Mouse (Mus musculus) hindbrain, embryonic 13.5 days (tissue): Measurements from ENCODE around the gene Dctn3. TPM values are rescaled to one million over a fixed set of nuclear protein-coding genes. Genes with fewer than 3 reads are reported as not detected.

ENCODE experiments used
- ATAC-seq: fragments of 200-750 bp; cut with Nextera tagmentation; 2 replicates; pipeline ENCODE4 v1.8.0; 2017; ENCODE audit warnings: moderate TSS enrichment; ENCODE audit not compliant: low FRiP score
- H3K27ac ChIP-seq: fragments of 300-500 bp; sonication (generic); 2 replicates; pipeline ENCODE4 v1.5.1; 2015; ENCODE audit warnings: inconsistent platforms, mild to moderate bottlenecking, moderate library complexity
- H3K27me3 ChIP-seq: fragments of 300-500 bp; sonication (generic); 2 replicates; pipeline ENCODE4 v1.6.1; 2015; ENCODE audit warnings: mild to moderate bottlenecking, inconsistent platforms
- H3K36me3 ChIP-seq: fragments of 300-500 bp; sonication (generic); 2 replicates; pipeline ENCODE4 v1.6.1; 2015; ENCODE audit warnings: mild to moderate bottlenecking, inconsistent platforms
- H3K4me1 ChIP-seq: fragments of 300-500 bp; sonication (generic); replicated peaks from 2 replicates; pipeline ENCODE4 v1.6.1; 2015; ENCODE audit warnings: inconsistent platforms
- H3K4me2 ChIP-seq: fragments of 300-500 bp; sonication (generic); 2 replicates; pipeline ENCODE4 v1.6.1; 2015; ENCODE audit warnings: inconsistent platforms, mild to moderate bottlenecking, moderate library complexity
- H3K4me3 ChIP-seq: fragments of 300-500 bp; sonication (generic); 2 replicates; pipeline ENCODE4 v1.5.1; 2015; ENCODE audit warnings: mild to moderate bottlenecking, inconsistent platforms
- H3K9ac ChIP-seq: fragments of 300-500 bp; sonication (generic); 2 replicates; pipeline ENCODE4 v1.6.1; 2015; ENCODE audit warnings: mild to moderate bottlenecking, inconsistent platforms
- H3K9me3 ChIP-seq: fragments of 300-500 bp; sonication (generic); 2 replicates; pipeline ENCODE4 v1.6.1; 2016; ENCODE audit warnings: inconsistent platforms
- WGBS: fragments of 180-500 bp; shearing (Covaris S2); methylation state at CpG from one replicate; pipeline ENCODE4 v1.1.7; 2015; 5-methylcytosine and 5-hydroxymethylcytosine counted together
- polyA plus RNA-seq: library from polyadenylated mRNA; unstranded; fragments of >200 nt; fragmentation: Nextera tagmentation; extraction: Ambion mirVana; gene quantifications from 2 replicates; pipeline ENCODE4 v1.2.1, GENCODE M21; 2015

Dctn3 gene
- polyA plus RNA-seq, 1 experiment from 2014 or later = 303 TPM

DNA sequence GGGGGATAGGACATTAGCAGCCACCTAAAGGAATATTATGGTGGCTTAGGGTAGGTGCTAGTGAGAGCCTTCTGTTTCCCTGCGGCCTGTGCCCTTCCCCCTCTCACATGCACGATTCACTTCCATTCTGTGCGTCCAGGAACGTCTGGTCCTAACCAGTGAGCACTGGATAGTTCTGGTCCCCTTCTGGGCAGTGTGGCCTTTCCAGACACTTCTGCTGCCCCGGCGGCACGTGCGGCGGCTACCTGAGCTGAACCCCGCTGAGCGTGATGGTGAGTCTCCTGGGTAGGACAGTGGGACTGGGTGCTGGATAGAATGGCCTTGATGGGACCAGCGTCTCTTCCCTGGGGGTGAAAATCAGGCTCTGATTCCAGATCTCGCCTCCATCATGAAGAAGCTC, 34.4 kb upstream of the Dctn3 start:
- H3K9ac ChIP-seq = no peak overlapping the region
- 90% methylated on average over 13 of the region's 13 CpGs for WGBS
- peaks cover 41% of the 10 kb centered on the region for H3K4me1 ChIP-seq
- H3K4me2 ChIP-seq = no peak overlapping the region
- no peak for ATAC-seq
- H3K36me3 ChIP-seq = peaks cover 7% of the 10 kb centered on the region
- H3K27me3 ChIP-seq = no peaks in the 10 kb centered on the region
- H3K9me3 ChIP-seq = no peaks in the 10 kb centered on the region
- no peak overlapping the region for H3K27ac ChIP-seq
- H3K4me3 ChIP-seq = no peak overlapping the region

DNA sequence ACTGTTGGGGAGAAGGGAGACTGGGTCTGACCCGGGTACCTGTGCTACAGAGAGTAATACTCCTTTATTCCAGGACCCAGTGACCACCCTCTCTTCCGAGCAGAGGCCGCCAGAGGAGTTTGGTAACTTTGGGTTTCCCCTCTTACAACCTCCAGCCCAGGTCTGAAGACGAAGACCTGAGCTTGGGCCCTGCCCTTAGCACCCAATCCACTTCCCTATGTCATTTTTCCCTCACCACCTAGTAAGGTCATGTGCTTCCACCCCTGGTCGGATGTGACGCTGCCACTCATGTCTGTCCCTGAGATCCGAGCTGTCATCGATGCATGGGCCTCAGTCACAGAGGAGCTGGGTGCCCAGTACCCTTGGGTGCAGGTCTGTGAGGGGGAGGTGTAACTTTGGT, 33.5 kb upstream of the Dctn3 start:
- Histone ChIP-seq H3K4me3 (peak overlapping the region; percentile 72), H3K27me3 (0 out of 2 replicates have a peak, but pooled peaks cover 5% of the 10 kb centered on the region), H3K27ac (0 out of 2 replicates have a peak overlapping the region, but pooled peaks have one; percentile 87), H3K4me1 (peaks cover 32% of the 10 kb centered on the region), H3K9ac (peak overlapping the region; percentile 85), H3K36me3 (peaks cover 7% of the 10 kb centered on the region), H3K4me2 (peak overlapping the region; percentile 97), H3K9me3 (no peaks in the 10 kb centered on the region)
- WGBS = 78% methylated on average over 8 of the region's 8 CpGs
- ATAC-seq = 0 out of 2 replicates have a peak, but pooled peaks have one; percentile 1

DNA sequence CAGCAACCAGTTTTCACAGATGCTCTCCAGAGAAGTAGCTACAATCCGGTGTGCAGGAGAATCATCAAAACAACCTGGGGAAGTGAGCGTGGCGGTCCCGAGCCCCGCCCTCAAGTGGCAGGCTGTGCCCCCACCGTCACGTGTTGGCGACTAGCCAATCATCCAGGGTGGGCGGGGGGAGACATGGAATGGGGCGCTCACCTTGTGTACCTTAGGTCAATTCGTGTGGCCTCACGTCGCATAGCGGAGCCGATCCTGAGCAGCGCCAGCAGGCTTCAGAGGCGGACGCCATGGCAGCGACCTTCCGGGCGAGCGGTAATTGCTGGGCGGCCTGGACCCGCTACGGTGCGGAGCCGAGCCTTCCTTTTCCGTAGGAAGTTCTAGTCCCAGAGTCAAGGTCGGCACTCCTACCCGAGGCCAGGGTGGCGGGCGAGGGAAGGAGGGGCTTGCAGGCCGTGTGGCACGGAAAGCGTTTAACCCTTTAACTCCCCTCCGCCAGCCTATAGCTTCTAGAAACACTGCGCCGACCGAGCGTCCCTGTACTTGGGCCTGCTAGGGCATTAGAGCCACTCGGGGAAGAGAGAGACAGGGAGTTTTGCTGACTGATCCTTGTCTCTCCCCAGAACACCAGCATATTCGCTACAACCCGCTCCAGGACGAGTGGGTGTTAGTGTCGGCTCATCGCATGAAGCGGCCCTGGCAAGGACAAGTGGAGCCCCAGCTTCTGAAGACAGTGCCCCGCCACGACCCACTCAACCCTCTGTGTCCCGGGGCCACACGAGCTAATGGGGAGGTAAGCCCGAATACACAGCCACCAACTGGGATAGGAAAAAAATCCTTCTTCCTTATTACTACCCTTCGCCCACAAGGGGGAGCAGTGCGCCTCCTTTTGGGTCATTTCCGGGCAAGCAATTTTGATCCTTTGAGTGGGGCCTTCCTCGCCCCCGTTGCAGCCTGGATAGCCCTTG, 32.7 kb upstream of the Dctn3 start, which contains the start of gene Sigmar1:
Gene Sigmar1, minus strand, starts transcription at position 820 of the 968 bp plus-strand sequence.
- Histone ChIP-seq H3K4me3 (peak within 1 kb of the TSS; percentile 72), H3K9ac (peak within 1 kb of the TSS; percentile 85), H3K36me3 (peaks cover 7% of the 10 kb centered on the region), H3K27ac (peak within 1 kb of the TSS; percentile 87), H3K27me3 (0 out of 2 replicates have a peak, but pooled peaks cover 5% of the 10 kb centered on the region), H3K4me2 (peak within 1 kb of the TSS; percentile 97), H3K4me1 (peaks cover 24% of the 10 kb centered on the region), H3K9me3 (no peaks in the 10 kb centered on the region)
- ATAC-seq = peak; percentile 73
- under 1% methylated on average over 57 of the region's 57 CpGs for WGBS

DNA sequence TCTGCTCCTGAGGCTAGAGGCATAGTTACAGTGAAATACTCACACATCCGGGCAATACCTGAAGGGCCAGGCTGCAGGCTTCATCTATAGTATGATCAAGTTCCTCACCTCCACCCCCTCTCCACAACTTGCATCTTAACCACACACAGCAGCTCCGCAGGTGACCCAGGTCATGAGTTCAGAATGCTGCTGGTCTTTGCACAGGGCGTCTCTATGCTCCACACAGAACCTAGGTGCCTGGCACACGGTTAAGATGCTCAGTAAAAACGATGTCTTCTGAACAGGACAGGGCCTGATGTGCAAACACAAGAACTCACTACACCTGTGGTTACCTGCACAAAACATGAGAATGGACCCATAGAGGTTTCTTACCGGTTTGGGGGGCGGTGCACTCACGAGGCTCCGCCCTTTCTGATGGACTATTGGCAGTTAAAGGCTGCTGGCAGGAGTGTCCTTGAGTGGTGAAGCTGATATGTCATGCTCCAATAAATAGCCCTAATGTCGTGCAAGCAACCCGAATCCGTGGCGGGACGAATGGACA, 31.9 kb upstream of the Dctn3 start, which contains the start of gene Galt:
Gene Galt, plus strand, starts transcription at position 432 of the 541 bp plus-strand sequence.
- H3K27ac ChIP-seq = peak within 1 kb of the TSS; percentile 87
- peak; percentile 69 for ATAC-seq
- H3K36me3 ChIP-seq = peaks cover 7% of the 10 kb centered on the region
- H3K4me1 ChIP-seq = peaks cover 17% of the 10 kb centered on the region
- H3K27me3 ChIP-seq = 0 out of 2 replicates have a peak, but pooled peaks cover 5% of the 10 kb centered on the region
- peak within 1 kb of the TSS; percentile 72 for H3K4me3 ChIP-seq
- WGBS = 14% methylated on average over 14 of the region's 14 CpGs
- peak within 1 kb of the TSS; percentile 97 for H3K4me2 ChIP-seq
- no peaks in the 10 kb centered on the region for H3K9me3 ChIP-seq
- H3K9ac ChIP-seq = peak within 1 kb of the TSS; percentile 85

DNA sequence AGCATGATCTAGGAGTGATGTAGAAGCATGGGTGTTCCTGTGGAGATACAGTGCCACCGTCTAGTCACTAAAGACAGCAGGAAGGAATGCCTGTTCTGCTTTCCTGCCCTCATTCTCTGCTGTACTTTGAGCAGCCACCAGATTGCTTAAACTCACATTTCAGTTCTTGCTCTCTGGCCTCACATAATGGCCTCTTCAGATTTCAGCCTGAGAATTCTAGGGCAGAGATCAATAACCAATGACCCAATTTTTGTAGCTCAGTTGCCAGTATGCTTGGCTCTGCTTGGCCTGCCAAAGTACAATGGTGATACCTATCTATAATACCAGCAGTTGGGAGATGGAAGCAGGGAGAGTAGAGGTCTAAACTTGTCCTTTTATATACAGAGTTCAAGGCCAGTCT, 22.1 kb upstream of the Dctn3 start:
- ATAC-seq = no peak
- Histone ChIP-seq H3K9me3 (peaks cover 12% of the 10 kb centered on the region), H3K4me1 (peaks cover 12% of the 10 kb centered on the region), H3K9ac (no peak overlapping the region), H3K4me2 (no peak overlapping the region), H3K27me3 (peaks cover 4% of the 10 kb centered on the region; the same call in 1 of the 2 replicates), H3K4me3 (no peak overlapping the region), H3K27ac (no peak overlapping the region), H3K36me3 (peaks cover 3% of the 10 kb centered on the region; the same call in 1 of the 2 replicates)
- 81% methylated on average over 1 of the region's 1 CpGs for whole genome bisulfite sequencing

DNA sequence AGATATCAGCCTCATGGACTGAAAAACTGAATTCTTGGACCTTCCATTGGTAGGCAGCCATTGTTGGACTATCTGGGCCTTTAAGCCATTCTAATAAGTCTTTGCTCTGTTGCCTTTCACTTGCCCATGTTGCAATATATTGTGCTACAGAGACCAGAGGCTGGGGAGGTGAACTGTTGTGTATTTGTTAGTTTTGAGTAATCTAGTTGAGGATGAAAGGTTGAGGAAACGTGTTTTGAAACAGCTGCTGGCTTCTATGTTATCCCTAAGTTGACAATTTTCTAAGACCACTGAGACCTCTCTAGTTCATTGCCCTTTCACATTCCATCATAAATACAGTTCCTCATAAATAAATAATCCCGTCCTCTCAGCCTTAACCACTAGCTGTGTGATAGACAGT, 21.2 kb upstream of the Dctn3 start:
- H3K4me2 ChIP-seq = no peak overlapping the region
- no peak overlapping the region for H3K4me3 ChIP-seq
- H3K27me3 ChIP-seq = peaks cover 4% of the 10 kb centered on the region; the same call in 1 of the 2 replicates
- no peak overlapping the region for H3K9ac ChIP-seq
- no peak overlapping the region for H3K27ac ChIP-seq
- WGBS = 82% methylated on average over 2 of the region's 2 CpGs
- H3K36me3 ChIP-seq = peaks cover 4% of the 10 kb centered on the region
- H3K9me3 ChIP-seq = peaks cover 12% of the 10 kb centered on the region
- ATAC-seq = no peak
- peaks cover 21% of the 10 kb centered on the region for H3K4me1 ChIP-seq

DNA sequence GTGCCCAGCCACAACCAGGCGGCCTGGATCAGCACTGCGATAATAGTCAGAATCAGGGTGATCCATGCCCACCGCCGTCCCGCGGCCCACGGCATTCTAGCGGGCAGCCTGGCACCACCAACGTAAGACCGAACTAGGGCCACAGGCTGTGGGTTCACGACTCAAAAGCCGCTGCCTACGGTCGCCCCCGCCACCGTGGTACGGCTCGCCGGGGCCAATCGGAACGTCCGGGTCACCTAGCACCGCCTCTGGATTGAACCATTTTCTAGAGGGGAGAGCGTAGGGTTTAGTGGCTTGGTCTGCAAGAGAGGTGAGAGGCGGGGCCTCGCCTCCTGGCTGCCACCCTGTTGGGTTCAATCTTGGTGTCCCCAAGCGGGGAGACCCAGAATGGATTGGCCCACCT, 18.2 kb upstream of the Dctn3 start:
- peak; percentile 96 for ATAC-seq
- H3K4me1 ChIP-seq = peaks cover 22% of the 10 kb centered on the region
- whole genome bisulfite sequencing = under 1% methylated on average over 27 of the region's 27 CpGs
- peak overlapping the region; percentile 94 for H3K4me2 ChIP-seq
- H3K9me3 ChIP-seq = peaks cover 4% of the 10 kb centered on the region; the same call in 1 of the 2 replicates
- peak overlapping the region; percentile 90 for H3K27ac ChIP-seq
- H3K36me3 ChIP-seq = peaks cover 12% of the 10 kb centered on the region
- H3K27me3 ChIP-seq = no peaks in the 10 kb centered on the region; the same call in 1 of the 2 replicates
- H3K9ac ChIP-seq = peak overlapping the region; percentile 87
- H3K4me3 ChIP-seq = peak overlapping the region; percentile 76

DNA sequence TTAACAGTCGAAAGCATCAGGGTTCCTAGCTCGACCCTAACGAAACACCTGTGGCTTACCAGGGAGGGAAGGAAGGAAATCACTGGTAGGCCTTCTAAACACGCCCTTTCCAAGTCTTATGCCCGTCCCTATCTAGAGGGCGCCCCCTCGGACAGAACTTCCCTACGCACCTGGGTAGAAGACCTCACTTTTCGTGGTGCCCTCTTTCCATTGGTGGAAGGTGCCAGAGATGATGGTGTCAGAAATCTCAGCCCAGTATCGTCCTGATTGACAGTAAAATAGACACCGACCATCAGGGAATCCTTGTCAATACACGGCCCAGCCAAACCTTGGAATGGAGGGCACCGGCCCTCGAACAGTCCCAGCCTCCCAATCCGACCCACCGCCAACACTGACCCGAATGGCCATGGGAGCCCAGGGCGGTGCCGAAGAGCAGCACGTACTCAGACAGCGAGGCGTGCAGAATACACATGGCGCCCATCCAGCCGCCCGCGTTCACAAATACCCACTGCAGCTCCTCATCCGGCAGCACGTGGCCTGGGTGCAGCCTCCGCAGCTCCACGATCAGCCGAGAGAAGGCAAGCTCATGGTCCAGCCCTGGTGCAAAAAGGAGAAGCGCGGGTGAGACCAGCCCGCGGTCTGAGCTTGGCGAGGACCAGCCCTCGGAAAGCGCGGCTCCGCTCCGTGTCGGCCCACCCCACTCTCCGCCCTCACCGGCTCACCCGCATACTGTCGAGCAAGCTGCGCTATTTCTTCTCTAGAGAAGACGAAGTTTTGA, 17.6 kb upstream of the Dctn3 start:
- peak overlapping the region; percentile 94 for H3K4me2 ChIP-seq
- H3K4me3 ChIP-seq = peak overlapping the region; percentile 76
- H3K27me3 ChIP-seq = no peaks in the 10 kb centered on the region; the same call in 1 of the 2 replicates
- peaks cover 22% of the 10 kb centered on the region for H3K4me1 ChIP-seq
- H3K36me3 ChIP-seq = peaks cover 11% of the 10 kb centered on the region
- whole genome bisulfite sequencing = 1% methylated on average over 48 of the region's 48 CpGs
- peak overlapping the region; percentile 87 for H3K9ac ChIP-seq
- no peaks in the 10 kb centered on the region for H3K9me3 ChIP-seq
- peak; percentile 86 for ATAC-seq
- peak overlapping the region; percentile 90 for H3K27ac ChIP-seq

DNA sequence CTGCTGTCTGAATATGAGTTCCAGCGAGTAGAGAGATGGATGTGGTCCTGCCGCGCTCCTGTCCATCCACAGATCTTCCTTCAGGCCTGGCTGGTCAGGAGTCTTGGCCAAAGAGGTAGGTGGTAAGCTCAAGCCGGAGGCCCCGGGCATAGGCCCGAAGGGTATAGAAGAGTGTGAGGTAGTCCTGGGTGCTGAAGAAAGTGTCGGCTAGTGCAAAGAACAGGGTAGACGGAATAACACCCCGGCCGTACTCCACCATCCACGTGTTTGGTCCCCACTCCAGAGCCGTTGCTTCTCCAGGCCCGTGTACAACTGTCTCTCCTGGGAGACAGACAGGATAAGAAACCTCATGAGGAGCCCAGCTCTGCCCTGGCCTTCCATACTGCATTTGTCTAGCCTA, 16.3 kb upstream of the Dctn3 start:
- H3K4me2 ChIP-seq = peak overlapping the region; percentile 94
- H3K27me3 ChIP-seq = peaks cover 4% of the 10 kb centered on the region
- H3K27ac ChIP-seq = no peak overlapping the region
- H3K36me3 ChIP-seq = peaks cover 11% of the 10 kb centered on the region
- H3K9me3 ChIP-seq = no peaks in the 10 kb centered on the region
- WGBS = 95% methylated on average over 13 of the region's 13 CpGs
- H3K9ac ChIP-seq = peak overlapping the region; percentile 20; the same call in 1 of the 2 replicates
- ATAC-seq = no peak
- no peak overlapping the region for H3K4me3 ChIP-seq
- H3K4me1 ChIP-seq = peaks cover 22% of the 10 kb centered on the region

DNA sequence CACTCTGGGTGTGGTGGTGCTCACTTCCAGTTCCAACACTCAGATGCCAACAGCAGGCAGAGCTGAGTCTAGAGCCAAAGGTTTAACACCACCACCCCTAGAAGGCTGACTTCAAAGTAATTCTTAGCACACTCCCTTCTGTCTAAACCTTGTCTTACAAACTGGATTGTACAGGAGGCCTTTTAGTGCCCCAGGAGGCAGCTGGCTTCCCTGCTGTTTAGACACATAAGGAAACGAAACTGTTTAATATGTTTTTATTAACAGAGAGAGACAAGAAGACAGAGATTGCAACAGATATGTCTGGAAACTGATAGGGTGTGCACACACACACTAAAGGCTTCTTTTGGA, 15.3 kb upstream of the Dctn3 start:
- Histone ChIP-seq H3K9me3 (no peaks in the 10 kb centered on the region), H3K27me3 (peaks cover 12% of the 10 kb centered on the region), H3K36me3 (peaks cover 11% of the 10 kb centered on the region), H3K9ac (no peak overlapping the region), H3K4me2 (no peak overlapping the region), H3K4me3 (no peak overlapping the region), H3K27ac (no peak overlapping the region), H3K4me1 (peaks cover 22% of the 10 kb centered on the region)
- no peak for ATAC-seq
- WGBS = 71% methylated on average over 1 of the region's 1 CpGs

DNA sequence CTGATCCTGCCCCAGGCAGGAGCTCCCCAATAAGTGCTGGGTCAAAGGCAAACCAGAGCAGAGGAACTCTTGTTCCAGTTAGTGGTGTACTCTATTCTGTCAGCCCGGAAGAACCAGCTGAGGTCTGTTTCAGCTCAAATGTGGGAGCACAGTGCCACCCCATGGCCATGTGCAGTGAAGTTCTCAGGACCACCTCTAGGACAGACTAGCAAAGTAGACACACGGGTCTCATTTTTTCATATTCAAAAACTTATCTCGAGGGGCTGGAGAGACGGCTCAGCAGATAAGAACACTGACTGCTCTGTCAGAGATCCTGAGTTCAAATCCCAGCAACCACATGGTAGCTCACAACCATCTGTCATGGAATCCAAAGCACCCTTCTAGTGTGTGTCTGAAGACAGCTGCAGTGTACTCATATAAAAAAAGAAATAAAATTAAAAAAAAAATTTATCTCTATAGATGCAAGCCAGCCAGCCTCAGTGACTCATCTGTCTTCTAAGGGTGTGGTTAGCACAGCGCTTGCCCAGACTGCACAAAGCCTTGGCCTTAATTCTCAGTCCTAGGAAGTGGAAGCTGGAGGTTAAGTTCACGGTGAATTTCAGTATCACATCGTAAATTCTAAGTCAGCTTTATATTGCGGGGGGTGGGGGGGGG, 14.8 kb upstream of the Dctn3 start:
- Histone ChIP-seq H3K27ac (no peak overlapping the region), H3K4me2 (no peak overlapping the region), H3K36me3 (peaks cover 11% of the 10 kb centered on the region), H3K4me3 (no peak overlapping the region), H3K27me3 (peaks cover 17% of the 10 kb centered on the region), H3K9ac (no peak overlapping the region), H3K4me1 (peaks cover 22% of the 10 kb centered on the region), H3K9me3 (no peaks in the 10 kb centered on the region)
- ATAC-seq = no peak
- 49% methylated on average over 8 of the region's 8 CpGs for WGBS
